Mouse (Mus musculus) hindbrain, embryonic 11.5 days (tissue): ENCODE data around the gene Reep6. TPM values are rescaled to one million over a fixed set of nuclear protein-coding genes. Genes with fewer than 3 reads are reported as not detected.

Source experiments
- ATAC-seq: fragments of 200-750 bp; cut with Nextera tagmentation; 2 replicates; pipeline ENCODE4 v1.8.0; 2017; ENCODE audit warnings: mild to moderate bottlenecking, moderate TSS enrichment, moderate library complexity; ENCODE audit not compliant: low FRiP score
- DNase-seq: peaks from one replicate; pipeline ENCODE4 v3.0.0-alpha.2; 2015; ENCODE audit warnings: low spot score
- H3K27ac ChIP-seq: fragments of 300-500 bp; sonication (generic); 2 replicates; pipeline ENCODE4 v1.5.1; 2014; ENCODE audit warnings: mild to moderate bottlenecking, low read depth, low read length
- H3K27me3 ChIP-seq: fragments of 300-500 bp; sonication (generic); 2 replicates; pipeline ENCODE4 v1.6.1; 2014; ENCODE audit warnings: mild to moderate bottlenecking, low read length, moderate library complexity, mixed read lengths; ENCODE audit not compliant: control insufficient read depth, insufficient read depth
- H3K36me3 ChIP-seq: fragments of 300-500 bp; sonication (generic); 2 replicates; pipeline ENCODE4 v1.6.1; 2014; ENCODE audit warnings: mild to moderate bottlenecking, low read length, moderate library complexity, mixed read lengths; ENCODE audit not compliant: control insufficient read depth, insufficient read depth
- H3K4me1 ChIP-seq: fragments of 300-500 bp; sonication (generic); replicated peaks from 2 replicates; pipeline ENCODE4 v1.6.1; 2014; ENCODE audit warnings: low read length, mixed read lengths; ENCODE audit not compliant: control insufficient read depth, insufficient read depth
- H3K4me2 ChIP-seq: fragments of 300-500 bp; sonication (generic); replicated peaks from 2 replicates; pipeline ENCODE4 v1.6.1; 2014; ENCODE audit warnings: mild to moderate bottlenecking, low read depth, low read length
- H3K4me3 ChIP-seq: fragments of 300-500 bp; sonication (generic); 2 replicates; pipeline ENCODE4 v1.5.1; 2014; ENCODE audit warnings: low read depth, low read length
- H3K9ac ChIP-seq: fragments of 300-500 bp; sonication (generic); 2 replicates; pipeline ENCODE4 v1.6.1; 2014; ENCODE audit warnings: low read depth, low read length
- H3K9me3 ChIP-seq: fragments of 300-500 bp; sonication (generic); 2 replicates; pipeline ENCODE4 v1.6.1; 2016; ENCODE audit warnings: low read length; ENCODE audit not compliant: control insufficient read depth
- WGBS: fragments of 180-500 bp; shearing (Covaris S2); extraction: QIAGEN DNeasy Blood & Tissue Kit; methylation state at CpG from one replicate; pipeline ENCODE4 v1.1.7; 2014; 5-methylcytosine and 5-hydroxymethylcytosine counted together
- polyA plus RNA-seq: library from polyadenylated mRNA; unstranded; fragments of >200 nt; fragmentation: Nextera tagmentation; extraction: Ambion mirVana; gene quantifications from 2 replicates; pipeline ENCODE4 v1.2.1, GENCODE M21; 2014

The Reep6 gene
- polyA plus RNA-seq, 1 experiment from 2014 or later = 3.7 TPM

- 0 out of 2 replicates have a peak overlapping the region, but pooled peaks have one; percentile 11 for H3K4me2 ChIP-seq
- peaks cover 28% of the 10 kb centered on the region for H3K36me3 ChIP-seq
- no peaks in the 10 kb centered on the region for H3K9me3 ChIP-seq
- no peak for DNase-seq
- 16% methylated on average over 25 of the region's 25 CpGs for WGBS
- no peak overlapping the region for H3K9ac ChIP-seq
- no peak overlapping the region for H3K27ac ChIP-seq
- H3K4me3 ChIP-seq = no peak overlapping the region
- H3K27me3 ChIP-seq = peaks cover 5% of the 10 kb centered on the region; the same call in 1 of the 2 replicates
- no peak for ATAC-seq
- H3K4me1 ChIP-seq = peaks cover 11% of the 10 kb centered on the region
Observed at GRCm38 (mm10) chr10:80304862-80305261, 24.9 kb upstream of the Reep6 start.

- H3K36me3 ChIP-seq = peaks cover 40% of the 10 kb centered on the region
- H3K4me2 ChIP-seq = no peak overlapping the region
- ATAC-seq = no peak
- no peaks in the 10 kb centered on the region for H3K9me3 ChIP-seq
- no peak overlapping the region for H3K9ac ChIP-seq
- DNase-seq = no peak
- H3K4me3 ChIP-seq = no peak overlapping the region
- H3K4me1 ChIP-seq = peaks cover 6% of the 10 kb centered on the region; the same call in 1 of the 2 replicates
- H3K27ac ChIP-seq = no peak overlapping the region
- 86% methylated on average over 13 of the region's 16 CpGs for WGBS
- H3K27me3 ChIP-seq = peaks cover 27% of the 10 kb centered on the region
Observed at GRCm38 (mm10) chr10:80311560-80311959, 18.2 kb upstream of the Reep6 start.

DNA sequence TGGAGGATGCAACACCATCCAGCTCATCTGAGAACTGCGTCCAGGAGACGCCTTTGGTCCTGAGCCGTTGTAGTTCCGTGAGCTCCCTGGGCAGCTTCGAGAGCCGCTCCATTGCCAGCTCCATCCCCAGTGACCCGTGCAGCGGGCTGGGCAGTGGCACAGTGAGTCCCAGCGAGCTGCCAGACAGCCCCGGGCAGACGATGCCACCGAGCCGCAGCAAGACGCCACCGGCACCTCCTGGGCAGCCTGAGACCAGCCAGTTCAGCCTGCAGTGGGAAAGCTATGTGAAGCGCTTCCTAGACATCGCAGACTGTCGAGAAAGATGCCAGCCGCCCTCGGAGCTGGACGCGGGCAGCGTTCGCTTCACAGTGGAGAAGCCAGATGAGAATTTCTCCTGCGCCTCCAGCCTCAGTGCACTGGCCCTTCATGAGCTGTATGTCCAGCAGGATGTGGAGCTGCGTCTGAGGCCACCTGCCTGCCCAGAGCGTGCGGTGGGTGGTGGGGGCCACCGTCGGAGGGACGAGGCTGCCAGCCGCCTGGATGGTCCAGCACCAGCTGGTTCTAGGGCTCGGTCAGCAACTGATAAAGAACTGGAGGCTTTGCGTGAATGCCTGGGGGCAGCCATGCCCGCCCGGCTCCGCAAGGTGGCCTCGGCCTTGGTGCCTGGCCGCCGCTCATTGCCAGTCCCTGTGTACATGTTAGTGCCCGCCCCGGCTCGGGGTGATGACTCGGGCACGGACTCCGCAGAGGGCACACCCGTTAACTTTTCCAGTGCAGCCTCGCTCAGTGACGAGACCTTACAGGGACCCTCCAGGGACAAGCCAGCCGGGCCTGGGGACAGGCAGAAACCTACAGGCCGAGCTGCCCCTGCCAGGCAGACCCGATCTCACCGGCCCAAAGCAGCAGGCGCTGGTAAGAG is 16.9 kb upstream of the Reep6 start:
- H3K9me3 ChIP-seq = no peaks in the 10 kb centered on the region
- no peak for ATAC-seq
- peaks cover 6% of the 10 kb centered on the region; the same call in 1 of the 2 replicates for H3K4me1 ChIP-seq
- peaks cover 27% of the 10 kb centered on the region for H3K27me3 ChIP-seq
- H3K9ac ChIP-seq = no peak overlapping the region
- 65% methylated on average over 54 of the region's 54 CpGs for WGBS
- H3K36me3 ChIP-seq = peaks cover 31% of the 10 kb centered on the region
- no peak for DNase-seq
- no peak overlapping the region for H3K27ac ChIP-seq
- no peak overlapping the region for H3K4me3 ChIP-seq
- H3K4me2 ChIP-seq = no peak overlapping the region

GRCm38 (mm10) chr10:80313627-80314201 is 16.0 kb upstream of the Reep6 start:
- no peak overlapping the region for H3K27ac ChIP-seq
- H3K27me3 ChIP-seq = peaks cover 27% of the 10 kb centered on the region
- WGBS = 56% methylated on average over 20 of the region's 20 CpGs
- DNase-seq (no peak), ATAC-seq (no peak)
- no peak overlapping the region for H3K9ac ChIP-seq
- H3K4me2 ChIP-seq = no peak overlapping the region
- no peaks in the 10 kb centered on the region for H3K9me3 ChIP-seq
- peaks cover 6% of the 10 kb centered on the region; the same call in 1 of the 2 replicates for H3K4me1 ChIP-seq
- H3K4me3 ChIP-seq = no peak overlapping the region
- H3K36me3 ChIP-seq = peaks cover 27% of the 10 kb centered on the region

GRCm38 (mm10) chr10:80314494-80315001 is 15.2 kb upstream of the Reep6 start:
- peaks cover 27% of the 10 kb centered on the region for H3K27me3 ChIP-seq
- H3K36me3 ChIP-seq = peaks cover 19% of the 10 kb centered on the region
- H3K9me3 ChIP-seq = no peaks in the 10 kb centered on the region
- H3K4me1 ChIP-seq = peaks cover 6% of the 10 kb centered on the region; the same call in 1 of the 2 replicates
- ATAC-seq (no peak), DNase-seq (no peak)
- no peak overlapping the region for H3K9ac ChIP-seq
- no peak overlapping the region for H3K27ac ChIP-seq
- no peak overlapping the region for H3K4me3 ChIP-seq
- H3K4me2 ChIP-seq = no peak overlapping the region
- 50% methylated on average over 16 of the region's 16 CpGs for WGBS

- Histone ChIP-seq H3K36me3 (peaks cover 18% of the 10 kb centered on the region), H3K4me3 (no peak overlapping the region), H3K4me1 (peaks cover 6% of the 10 kb centered on the region; the same call in 1 of the 2 replicates), H3K9ac (no peak overlapping the region), H3K9me3 (no peaks in the 10 kb centered on the region), H3K27me3 (peaks cover 27% of the 10 kb centered on the region), H3K27ac (no peak overlapping the region), H3K4me2 (no peak overlapping the region)
- WGBS = 52% methylated on average over 27 of the region's 27 CpGs
- DNase-seq (no peak), ATAC-seq (no peak)
Observed at GRCm38 (mm10) chr10:80315315-80315714, 14.4 kb upstream of the Reep6 start.

DNA sequence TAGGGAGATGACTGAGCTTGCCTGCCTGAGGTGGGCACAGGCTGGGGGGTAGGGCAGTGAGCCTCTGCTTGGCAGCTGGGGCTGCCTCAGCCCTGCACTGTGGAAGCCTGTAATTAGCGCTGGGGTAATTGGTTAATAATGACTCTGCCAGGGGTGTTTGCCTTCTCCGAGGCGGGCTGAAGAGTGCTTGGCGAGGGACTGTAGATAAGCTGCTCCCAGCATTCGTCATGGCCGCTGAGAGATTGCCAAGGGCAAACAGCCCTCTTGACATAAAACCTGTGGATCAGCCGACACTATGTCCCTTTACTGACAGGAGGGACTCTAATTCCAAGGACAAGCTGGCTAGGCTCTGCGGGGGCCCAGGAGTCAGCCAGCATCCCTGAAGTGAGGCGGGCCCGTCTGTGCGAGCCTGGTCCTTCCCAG is 13.4 kb upstream of the Reep6 start:
- ATAC-seq = no peak
- no peak overlapping the region for H3K4me2 ChIP-seq
- peaks cover 26% of the 10 kb centered on the region for H3K27me3 ChIP-seq
- peaks cover 14% of the 10 kb centered on the region for H3K36me3 ChIP-seq
- WGBS = 38% methylated on average over 11 of the region's 11 CpGs
- H3K27ac ChIP-seq = no peak overlapping the region
- H3K9me3 ChIP-seq = no peaks in the 10 kb centered on the region
- H3K9ac ChIP-seq = no peak overlapping the region; the same call in 1 of the 2 replicates
- DNase-seq = no peak
- H3K4me3 ChIP-seq = no peak overlapping the region
- peaks cover 6% of the 10 kb centered on the region; the same call in 1 of the 2 replicates for H3K4me1 ChIP-seq

GRCm38 (mm10) chr10:80317011-80317410 is 12.7 kb upstream of the Reep6 start:
- ATAC-seq (no peak), DNase-seq (no peak)
- H3K27ac ChIP-seq = no peak overlapping the region
- H3K9me3 ChIP-seq = no peaks in the 10 kb centered on the region
- no peak overlapping the region for H3K4me3 ChIP-seq
- WGBS = 62% methylated on average over 10 of the region's 10 CpGs
- H3K36me3 ChIP-seq = peaks cover 12% of the 10 kb centered on the region; the same call in 1 of the 2 replicates
- peaks cover 6% of the 10 kb centered on the region; the same call in 1 of the 2 replicates for H3K4me1 ChIP-seq
- H3K4me2 ChIP-seq = no peak overlapping the region
- H3K9ac ChIP-seq = no peak overlapping the region
- H3K27me3 ChIP-seq = peaks cover 23% of the 10 kb centered on the region
